ENCODE assay signal across 8 mouse cellular contexts in genomic region chr17:46248189-46248522, GRCm38 (mm10). TPM values are rescaled to one million over a fixed set of nuclear protein-coding genes. Genes with fewer than 3 reads are reported as not detected.
A peak's percentile ranks its signal among the peaks of the same experiment; 100 is the strongest.
DNase-seq lines count a peak whose midpoint lies in the region; ATAC-seq and TF ChIP-seq lines count a peak whose summit lies in the region.

No protein-coding gene starts in this region.

- peaks cover 39% of the 10 kb centered on the region for H3K79me2 ChIP-seq in macrophage (ENCODE audit: inconsistent target)

- no peak for TF ChIP-seq CTCF in ES-Bruce4 (IDR thresholded peaks at IDR 0.05; ENCODE audit: low read depth, low read length)

- peak overlapping the region; percentile 58 for H3K27ac ChIP-seq in heart, embryonic 12.5 days (ENCODE audit: poor library complexity, severe bottlenecking)
- no peak overlapping the region for H3K27ac ChIP-seq in ES-Bruce4 (ENCODE audit: insufficient read depth, low read length)
- H3K27ac ChIP-seq in forebrain, embryonic 16.5 days (ENCODE audit: low read length), result peak overlapping the region; percentile 63
- H3K27ac ChIP-seq in macrophage, result peak overlapping the region; percentile 46

- H3K4me2 ChIP-seq in heart, embryonic 12.5 days, result peak overlapping the region; percentile 86
- peak overlapping the region; percentile 90 for H3K4me2 ChIP-seq in forebrain, embryonic 16.5 days (ENCODE audit: low read length)

- no peak for TF ChIP-seq POLR2A in ES-Bruce4 (IDR thresholded peaks at IDR 0.05; ENCODE audit: insufficient read depth, low read length)

- DNase-seq in heart, adult 8-10 months (ENCODE audit: low spot score), result no peak
- DNase-seq in adrenal gland, postnatal 4 days (ENCODE audit: low spot score in 2 of 2), result no peak
- DNase-seq in layer of hippocampus, postnatal 14 days (ENCODE audit: low spot score in 2 of 2), result no peak
- DNase-seq in urinary bladder, postnatal 14 days (ENCODE audit: low spot score), result no peak

- H3K9ac ChIP-seq in heart, embryonic 12.5 days, result peak overlapping the region; percentile 96
- H3K9ac ChIP-seq in ES-Bruce4 (ENCODE audit: low read depth, poor library complexity, severe bottlenecking), result peak overlapping the region; percentile 95
- peak overlapping the region; percentile 89 for H3K9ac ChIP-seq in forebrain, embryonic 16.5 days (replicated peaks; ENCODE audit: low read depth, low read length)

- H3K27me3 ChIP-seq in heart, embryonic 12.5 days (replicated peaks), result no peaks in the 10 kb centered on the region
- no peaks in the 10 kb centered on the region for H3K27me3 ChIP-seq in ES-Bruce4 (ENCODE audit: control insufficient read depth, insufficient read depth, low read length, poor library complexity, severe bottlenecking)
- H3K27me3 ChIP-seq in forebrain, embryonic 16.5 days (replicated peaks; ENCODE audit: control insufficient read depth, insufficient read depth, low read length), result no peaks in the 10 kb centered on the region

- no peak for TF ChIP-seq EP300 in ES-Bruce4 (IDR thresholded peaks at IDR 0.05; ENCODE audit: insufficient read depth, low read depth, low read length)

- peaks cover 67% of the 10 kb centered on the region for H3K36me3 ChIP-seq in heart, embryonic 12.5 days
- peaks cover 32% of the 10 kb centered on the region for H3K36me3 ChIP-seq in ES-Bruce4 (ENCODE audit: control insufficient read depth, insufficient read depth, low read length, poor library complexity, severe bottlenecking)
- H3K36me3 ChIP-seq in forebrain, embryonic 16.5 days (ENCODE audit: control insufficient read depth, insufficient read depth), result peaks cover 47% of the 10 kb centered on the region
- peaks cover 56% of the 10 kb centered on the region for H3K36me3 ChIP-seq in macrophage (ENCODE audit: inconsistent target)

- peak overlapping the region; percentile 83 for H3K4me3 ChIP-seq in heart, embryonic 12.5 days
- H3K4me3 ChIP-seq in ES-Bruce4 (ENCODE audit: low read depth, low read length) (peak overlapping the region; percentile 91), macrophage (ENCODE audit: inconsistent target) (peak overlapping the region; percentile 96)
- peak overlapping the region; percentile 72 for H3K4me3 ChIP-seq in forebrain, embryonic 16.5 days (replicated peaks; ENCODE audit: low read length)

- ATAC-seq in heart, embryonic 12.5 days (ENCODE audit: insufficient number of reproducible peaks, low FRiP score), result no peak; the same call in 1 of the 2 replicates
- peak; percentile 34; the same call in 1 of the 2 replicates for ATAC-seq in forebrain, embryonic 16.5 days

- under 1% methylated on average over 37 of the region's 37 CpGs for WGBS in heart, embryonic 12.5 days
- under 1% methylated on average over 37 of the region's 37 CpGs for WGBS in forebrain, embryonic 16.5 days
- 2% methylated on average over 36 of the region's 37 CpGs for WGBS in macrophage (ENCODE audit: missing documents)

- peaks cover 22% of the 10 kb centered on the region for H3K4me1 ChIP-seq in heart, embryonic 12.5 days (replicated peaks)
- no peaks in the 10 kb centered on the region for H3K4me1 ChIP-seq in ES-Bruce4 (ENCODE audit: control insufficient read depth, insufficient read depth, low read length)
- H3K4me1 ChIP-seq in forebrain, embryonic 16.5 days (replicated peaks; ENCODE audit: control insufficient read depth, insufficient read depth, low read length), result peaks cover 20% of the 10 kb centered on the region

- no peaks in the 10 kb centered on the region for H3K9me3 ChIP-seq in heart, embryonic 12.5 days (replicated peaks)
- no peaks in the 10 kb centered on the region for H3K9me3 ChIP-seq in ES-Bruce4 (replicated peaks; ENCODE audit: control insufficient read depth, insufficient read depth, low read length, poor library complexity, severe bottlenecking)
- H3K9me3 ChIP-seq in forebrain, embryonic 16.5 days (ENCODE audit: control insufficient read depth, low read length), result no peaks in the 10 kb centered on the region

RNA-seq across cellular contexts. Expression of gene Yipf3, which starts 0.3 kb away (rescaled TPM):
- polyA plus RNA-seq in heart, embryonic 12.5 days (2016; fragmentation: Nextera tagmentation; extraction: Ambion mirVana), result 66.6 and 72.0 TPM in 2 replicates
- total RNA-seq in heart, adult 8-10 months (2022), result 10 to 100 TPM; 82.2 to 91.1 (median 85.5) TPM
- polyA plus RNA-seq in ES-Bruce4 (2011; ENCODE audit: insufficient read depth, insufficient read length, low read depth, missing spikeins) (57.0 and 64.0 TPM in 2 replicates), macrophage (2018) (26.4 to 65.4 TPM (median 42.0 TPM) in 3 replicates)
- 88.5 and 91.6 TPM in 2 replicates for polyA plus RNA-seq in forebrain, embryonic 16.5 days (2015; fragmentation: Nextera tagmentation; extraction: Ambion mirVana)
- 10 to 100 TPM; 10.8 to 39.5 (median 26.5) TPM for total RNA-seq in macrophage (2018; cell fraction: chromatin; rRNA removed)
- total RNA-seq in macrophage (2018; cell fraction: cytosol; rRNA removed), result 10 to 100 TPM; 56.6 to 79.7 (median 67.9) TPM
- total RNA-seq in macrophage (2018; cell fraction: nucleus; rRNA removed), result 10 to 100 TPM; 18.0 to 68.6 (median 45.4) TPM
- total RNA-seq in adrenal gland, postnatal 4 days (2021), result 100 to 1,000 TPM; 137 to 139 TPM
- 10 to 100 TPM; 81.9 to 91.9 TPM for total RNA-seq in layer of hippocampus, postnatal 14 days (2021)

RNA-seq across cellular contexts. Expression of gene Polr1c, which starts 0.3 kb away (rescaled TPM):
- polyA plus RNA-seq in heart, embryonic 12.5 days (2016; fragmentation: Nextera tagmentation; extraction: Ambion mirVana), result 44.5 and 48.6 TPM in 2 replicates
- 10 to 100 TPM; 20.4 to 25.6 (median 22.7) TPM for total RNA-seq in heart, adult 8-10 months (2022)
- 106 and 133 TPM in 2 replicates for polyA plus RNA-seq in ES-Bruce4 (2011; ENCODE audit: insufficient read depth, insufficient read length, low read depth, missing spikeins)
- 87.7 and 88.1 TPM in 2 replicates for polyA plus RNA-seq in forebrain, embryonic 16.5 days (2015; fragmentation: Nextera tagmentation; extraction: Ambion mirVana)
- total RNA-seq in macrophage (2018; cell fraction: chromatin; rRNA removed), result 10 to 100 TPM; 10.6 to 55.2 (median 25.8) TPM
- 10 to 100 TPM; 17.8 to 30.7 (median 24.4) TPM for total RNA-seq in macrophage (2018; cell fraction: cytosol; rRNA removed)
- 10 to 100 TPM; 14.7 to 36.2 (median 21.2) TPM for total RNA-seq in macrophage (2018; cell fraction: nucleus; rRNA removed)
- 17.2 to 29.5 TPM (median 28.2 TPM) in 3 replicates for polyA plus RNA-seq in macrophage (2018)
- total RNA-seq in adrenal gland, postnatal 4 days (2021), result 100 to 1,000 TPM; 101 to 108 TPM
- 10 to 100 TPM; 35.0 to 35.9 TPM for total RNA-seq in layer of hippocampus, postnatal 14 days (2021)

RNA-seq across cellular contexts. Expression of gene Lrrc73, which starts 5.2 kb away (rescaled TPM):
- polyA plus RNA-seq in heart, embryonic 12.5 days (2016; fragmentation: Nextera tagmentation; extraction: Ambion mirVana), result 0.89 and 0.91 TPM in 2 replicates
- under 1 TPM in 2 of 4 experiments, not detected in 2; 0.12 to 0.14 TPM for total RNA-seq in heart, adult 8-10 months (2022)
- 0.57 and 0.68 TPM in 2 replicates for polyA plus RNA-seq in ES-Bruce4 (2011; ENCODE audit: insufficient read depth, insufficient read length, low read depth, missing spikeins)
- 9.6 and 12.6 TPM in 2 replicates for polyA plus RNA-seq in forebrain, embryonic 16.5 days (2015; fragmentation: Nextera tagmentation; extraction: Ambion mirVana)
- total RNA-seq in macrophage (2018; cell fraction: chromatin; rRNA removed), result under 1 TPM in 14 of 26 experiments, not detected in 12; 0.33 to 0.98 (median 0.62) TPM
- total RNA-seq in macrophage (2018; cell fraction: cytosol; rRNA removed), result under 1 TPM in 19 of 26 experiments, not detected in 7; 0.05 to 0.34 (median 0.15) TPM
- 1 to 10 TPM in 1 of 26 experiments, under 1 TPM in 10, not detected in 15; 0.22 to 1.3 (median 0.36) TPM for total RNA-seq in macrophage (2018; cell fraction: nucleus; rRNA removed)
- 0.20 to 0.32 TPM in 2 of 3 replicates, not detected in the other for polyA plus RNA-seq in macrophage (2018)
- total RNA-seq in adrenal gland, postnatal 4 days (2021), result 1 to 10 TPM; 6.3 to 7.3 TPM
- 10 to 100 TPM; 76.9 to 83.1 TPM for total RNA-seq in layer of hippocampus, postnatal 14 days (2021)

RNA-seq across cellular contexts. Expression of gene Tjap1, which starts 34.7 kb away (rescaled TPM):
- polyA plus RNA-seq in heart, embryonic 12.5 days (2016; fragmentation: Nextera tagmentation; extraction: Ambion mirVana), result 43.7 and 44.1 TPM in 2 replicates
- 10 to 100 TPM; 26.0 to 39.5 (median 35.6) TPM for total RNA-seq in heart, adult 8-10 months (2022)
- polyA plus RNA-seq in ES-Bruce4 (2011; ENCODE audit: insufficient read depth, insufficient read length, low read depth, missing spikeins), result 71.5 and 75.2 TPM in 2 replicates
- 31.4 and 35.5 TPM in 2 replicates for polyA plus RNA-seq in forebrain, embryonic 16.5 days (2015; fragmentation: Nextera tagmentation; extraction: Ambion mirVana)
- 100 to 1,000 TPM in 7 of 26 experiments, 10 to 100 TPM in 19; 43.7 to 185 (median 67.4) TPM for total RNA-seq in macrophage (2018; cell fraction: chromatin; rRNA removed)
- 10 to 100 TPM; 11.6 to 33.2 (median 15.6) TPM for total RNA-seq in macrophage (2018; cell fraction: cytosol; rRNA removed)
- total RNA-seq in macrophage (2018; cell fraction: nucleus; rRNA removed), result 10 to 100 TPM; 23.9 to 83.8 (median 51.3) TPM
- polyA plus RNA-seq in macrophage (2018), result 9.7 to 12.8 TPM (median 12.5 TPM) in 3 replicates
- 10 to 100 TPM; 68.8 to 75.3 TPM for total RNA-seq in adrenal gland, postnatal 4 days (2021)
- total RNA-seq in layer of hippocampus, postnatal 14 days (2021), result 10 to 100 TPM; 43.4 to 49.2 TPM

RNA-seq across cellular contexts. Expression of gene Xpo5, which starts 45.6 kb away (rescaled TPM):
- polyA plus RNA-seq in heart, embryonic 12.5 days (2016; fragmentation: Nextera tagmentation; extraction: Ambion mirVana), result 29.9 and 32.4 TPM in 2 replicates
- total RNA-seq in heart, adult 8-10 months (2022), result 10 to 100 TPM; 20.0 to 23.2 (median 21.6) TPM
- 77.8 and 79.1 TPM in 2 replicates for polyA plus RNA-seq in ES-Bruce4 (2011; ENCODE audit: insufficient read depth, insufficient read length, low read depth, missing spikeins)
- 44.5 and 44.6 TPM in 2 replicates for polyA plus RNA-seq in forebrain, embryonic 16.5 days (2015; fragmentation: Nextera tagmentation; extraction: Ambion mirVana)
- 10 to 100 TPM; 10.7 to 48.4 (median 31.1) TPM for total RNA-seq in macrophage (2018; cell fraction: chromatin; rRNA removed)
- total RNA-seq in macrophage (2018; cell fraction: cytosol; rRNA removed), result 10 to 100 TPM; 10.3 to 20.8 (median 15.0) TPM
- total RNA-seq in macrophage (2018; cell fraction: nucleus; rRNA removed), result 10 to 100 TPM in 25 of 26 experiments, 1 to 10 TPM in 1; 9.8 to 41.1 (median 20.0) TPM
- polyA plus RNA-seq in macrophage (2018), result 15.0 to 22.0 TPM (median 16.0 TPM) in 3 replicates
- 10 to 100 TPM; 72.0 to 74.6 TPM for total RNA-seq in adrenal gland, postnatal 4 days (2021)
- total RNA-seq in layer of hippocampus, postnatal 14 days (2021), result 10 to 100 TPM; 43.8 to 44.4 TPM
